Mouse (Mus musculus) adrenal gland, postnatal 14 days (tissue): ENCODE data around the gene Ess2. TPM values are rescaled to one million over a fixed set of nuclear protein-coding genes. Genes with fewer than 3 reads are reported as not detected.

Source experiments
- DNase-seq: peaks from one replicate; pipeline ENCODE4 v3.0.0; 2021; ENCODE audit warnings: mixed read lengths
- total RNA-seq: library from RNA; stranded (reverse); gene quantifications from 2 replicates; pipeline ENCODE4 v1.2.3, GENCODE M21; 2021

Ess2 gene
- total RNA-seq, 1 experiment from 2014 or later, result 16.0 TPM

GRCm38 (mm10) chr16:17921325-17922162 lies 10.4 kb upstream of the Ess2 start:
- DNase-seq, result peak; percentile 96

GRCm38 (mm10) chr16:17920586-17920985 lies 9.4 kb upstream of the Ess2 start:
- no peak for DNase-seq

- peak; percentile 54 for DNase-seq
Measured at GRCm38 (mm10) chr16:17914307-17915249, 3.4 kb upstream of the Ess2 start, which contains the start of gene Gsc2. Gsc2 (minus strand) TSS chr16:17915059.

GRCm38 (mm10) chr16:17898462-17898861 lies 12.7 kb downstream of the Ess2 start, which contains the start of the genes Dgcr2 and Tssk2:
Dgcr2 (minus strand) TSS chr16:17898562.
Tssk2 (plus strand) TSS chr16:17898637.
- no peak for DNase-seq

- no peak for DNase-seq
Measured at GRCm38 (mm10) chr16:17896091-17896490, 15.1 kb downstream of the Ess2 start.

GRCm38 (mm10) chr16:17893923-17894322 lies 17.2 kb downstream of the Ess2 start, which contains the start of gene Tssk1:
Tssk1 (plus strand) TSS chr16:17894223.
- DNase-seq, result no peak

GRCm38 (mm10) chr16:17892606-17893005 lies 18.5 kb downstream of the Ess2 start:
- DNase-seq, result no peak

- peak; percentile 99 for DNase-seq
Measured at GRCm38 (mm10) chr16:17891567-17891959, 19.6 kb downstream of the Ess2 start, which contains the start of gene Gm20518. Gm20518 (minus strand) TSS chr16:17891671.

GRCm38 (mm10) chr16:17890917-17891566 lies 20.1 kb downstream of the Ess2 start:
- DNase-seq, result peak; percentile 92

- DNase-seq, result no peak
Measured at GRCm38 (mm10) chr16:17890342-17890727, 20.8 kb downstream of the Ess2 start.

GRCm38 (mm10) chr16:17889689-17890341 lies 21.3 kb downstream of the Ess2 start:
- no peak for DNase-seq

- DNase-seq, result no peak
Measured at GRCm38 (mm10) chr16:17884116-17884515, 27.0 kb downstream of the Ess2 start.

GRCm38 (mm10) chr16:17882196-17882595 lies 29.0 kb downstream of the Ess2 start:
- DNase-seq, result no peak

GRCm38 (mm10) chr16:17879571-17879970 lies 31.6 kb downstream of the Ess2 start:
- DNase-seq, result no peak

GRCm38 (mm10) chr16:17876096-17876495 lies 35.1 kb downstream of the Ess2 start:
- DNase-seq, result no peak

GRCm38 (mm10) chr16:17875174-17875573 lies 36.0 kb downstream of the Ess2 start:
- no peak for DNase-seq

- DNase-seq, result no peak
Measured at GRCm38 (mm10) chr16:17872995-17873394, 38.2 kb downstream of the Ess2 start.

GRCm38 (mm10) chr16:17871248-17871647 lies 39.9 kb downstream of the Ess2 start:
- no peak for DNase-seq

GRCm38 (mm10) chr16:17865770-17866169 lies 45.4 kb downstream of the Ess2 start:
- DNase-seq, result no peak

GRCm38 (mm10) chr16:17865293-17865692 lies 45.9 kb downstream of the Ess2 start:
- no peak for DNase-seq

GRCm38 (mm10) chr16:17858592-17858991 lies 52.6 kb downstream of the Ess2 start:
- no peak for DNase-seq

GRCm38 (mm10) chr16:17857157-17857556 lies 54.0 kb downstream of the Ess2 start:
- DNase-seq, result no peak
